Mouse (Mus musculus) limb, embryonic 10.5 days (tissue): ENCODE results near the gene Zfp597. TPM values are rescaled to one million over a fixed set of nuclear protein-coding genes. Genes with fewer than 3 reads are reported as not detected.
A peak's percentile ranks its signal among the peaks of the same experiment; 100 is the strongest.
"Not testable (repeated sequence)": the region's sequence is repeated elsewhere in the genome, so short reads cannot be mapped to it uniquely, and the experiment has no call there.

Experiments
- DNase-seq: peaks from one replicate; pipeline ENCODE4 v3.0.0-alpha.2; 2017; ENCODE audit warnings: low spot score
- H3K27ac ChIP-seq: fragments of 300-500 bp; sonication (generic); 2 replicates; pipeline ENCODE4 v1.5.1; 2016; ENCODE audit warnings: mild to moderate bottlenecking
- H3K27me3 ChIP-seq: fragments of 300-500 bp; sonication (generic); 2 replicates; pipeline ENCODE4 v1.6.1; 2016; ENCODE audit warnings: low read depth, mild to moderate bottlenecking; ENCODE audit not compliant: poor library complexity, severe bottlenecking
- H3K36me3 ChIP-seq: fragments of 300-500 bp; sonication (generic); 2 replicates; pipeline ENCODE4 v1.6.1; 2016; ENCODE audit warnings: mild to moderate bottlenecking, moderate library complexity
- H3K4me1 ChIP-seq: fragments of 300-500 bp; sonication (generic); 2 replicates; pipeline ENCODE4 v1.6.1; 2016
- H3K4me3 ChIP-seq: fragments of 300-500 bp; sonication (generic); 2 replicates; pipeline ENCODE4 v1.5.1; 2016; ENCODE audit warnings: mild to moderate bottlenecking, moderate library complexity
- H3K9me3 ChIP-seq: fragments of 300-500 bp; sonication (generic); replicated peaks from 2 replicates; pipeline ENCODE4 v1.6.1; 2016; ENCODE audit warnings: mild to moderate bottlenecking
- WGBS: fragments of 180-500 bp; shearing (Covaris S2); methylation state at CpG from one replicate; pipeline ENCODE4 v1.1.7; 2016; 5-methylcytosine and 5-hydroxymethylcytosine counted together
- polyA plus RNA-seq: library from polyadenylated mRNA; unstranded; fragments of >200 nt; fragmentation: Nextera tagmentation; extraction: Ambion mirVana; gene quantifications from 2 replicates; pipeline ENCODE4 v1.2.1, GENCODE M21; 2016

Zfp597 gene
- polyA plus RNA-seq, 1 experiment from 2014 or later, result 6.5 TPM

DNA sequence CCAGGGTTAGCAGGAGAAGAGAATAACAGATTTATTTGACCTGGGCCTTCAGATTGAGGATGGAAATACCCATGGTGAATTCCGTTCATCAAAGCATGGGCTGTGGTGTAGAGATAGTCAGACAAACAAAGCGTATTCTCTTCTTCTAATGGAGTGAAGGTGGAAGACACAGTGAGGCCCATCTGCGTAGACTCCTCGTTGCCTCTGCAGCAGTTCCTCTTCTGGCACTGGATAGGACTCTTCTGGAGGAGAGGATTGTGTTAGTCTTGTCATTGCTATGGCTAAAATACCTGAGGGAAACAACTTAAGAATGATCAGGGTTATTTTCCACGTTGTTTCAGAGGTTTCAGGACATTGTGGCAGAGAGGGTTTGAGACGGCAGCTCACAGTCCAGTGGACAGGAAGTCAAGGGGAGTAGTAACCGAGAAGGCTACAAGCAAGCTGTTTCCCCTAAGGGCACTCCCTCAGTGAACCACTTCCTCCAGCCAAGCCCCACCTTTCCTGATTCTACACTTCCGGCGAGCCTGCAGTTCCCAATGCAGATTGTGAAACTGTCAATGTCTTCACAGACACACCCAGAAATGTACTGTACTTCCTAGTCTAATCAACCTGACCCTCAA is 10.9 kb upstream of the Zfp597 start:
- no peaks in the 10 kb centered on the region for H3K9me3 ChIP-seq
- no peaks in the 10 kb centered on the region for H3K27me3 ChIP-seq
- no peak for DNase-seq
- H3K27ac ChIP-seq, result no peak overlapping the region
- peaks cover 53% of the 10 kb centered on the region for H3K36me3 ChIP-seq
- H3K4me3 ChIP-seq, result no peak overlapping the region
- H3K4me1 ChIP-seq, result no peaks in the 10 kb centered on the region
- 79% methylated on average over 9 of the region's 9 CpGs for WGBS

DNA sequence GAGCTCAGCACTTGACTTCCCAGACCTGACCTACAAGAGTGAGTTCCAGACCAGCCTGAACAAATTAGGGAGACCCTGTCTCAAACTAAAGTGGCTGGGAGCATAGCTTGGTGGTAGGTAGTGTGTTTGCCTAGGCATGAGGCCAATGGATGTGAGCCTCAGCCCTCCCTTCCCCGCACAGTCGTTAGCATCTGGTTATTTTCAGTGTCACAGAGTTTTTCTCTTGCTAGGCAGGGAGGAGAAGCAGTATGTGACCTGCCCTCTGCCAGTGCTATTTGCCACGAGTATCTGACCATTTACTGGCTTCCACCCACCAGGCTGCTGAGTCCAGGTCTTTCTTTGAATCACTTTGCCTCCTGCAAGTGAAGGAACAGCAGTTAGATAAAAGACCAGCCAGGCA is 9.4 kb upstream of the Zfp597 start:
- no peaks in the 10 kb centered on the region for H3K4me1 ChIP-seq
- no peaks in the 10 kb centered on the region for H3K27me3 ChIP-seq
- no peak overlapping the region for H3K4me3 ChIP-seq
- H3K36me3 ChIP-seq, result peaks cover 39% of the 10 kb centered on the region
- no peaks in the 10 kb centered on the region for H3K9me3 ChIP-seq
- 74% methylated on average over 3 of the region's 3 CpGs for WGBS
- H3K27ac ChIP-seq, result no peak overlapping the region
- no peak for DNase-seq

DNA sequence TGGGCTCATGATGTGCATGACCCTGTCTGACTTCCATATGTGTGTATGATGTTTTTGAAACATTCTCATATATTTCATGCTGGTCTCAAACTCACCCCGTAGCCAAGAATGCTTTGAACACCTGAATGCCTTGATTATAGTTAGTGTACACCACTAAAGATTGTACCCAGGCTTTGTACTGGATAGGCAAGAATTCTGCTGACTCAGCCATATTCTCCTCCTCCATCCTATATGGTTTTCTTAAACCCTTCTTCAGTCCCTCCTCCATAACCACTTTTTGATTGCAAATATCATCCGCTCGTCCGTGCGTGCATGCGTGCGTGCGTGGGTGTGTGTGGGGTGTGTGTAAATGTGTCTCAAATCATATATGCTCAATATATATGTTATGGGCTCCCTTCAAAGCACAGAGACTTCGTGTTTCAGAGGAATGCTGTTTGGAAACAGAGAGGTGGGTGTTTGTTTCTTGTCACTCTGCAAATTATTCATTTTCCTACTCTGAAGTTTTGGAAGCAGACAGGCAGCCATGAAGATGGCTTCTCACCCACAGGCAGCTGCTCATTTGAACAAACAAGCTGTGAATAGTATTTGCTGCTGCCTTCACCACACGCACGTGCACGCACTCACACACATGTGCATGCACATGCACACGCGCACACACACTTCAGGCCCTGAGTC is 7.4 kb upstream of the Zfp597 start:
- no peak for DNase-seq
- H3K27ac ChIP-seq, result no peak overlapping the region

DNA sequence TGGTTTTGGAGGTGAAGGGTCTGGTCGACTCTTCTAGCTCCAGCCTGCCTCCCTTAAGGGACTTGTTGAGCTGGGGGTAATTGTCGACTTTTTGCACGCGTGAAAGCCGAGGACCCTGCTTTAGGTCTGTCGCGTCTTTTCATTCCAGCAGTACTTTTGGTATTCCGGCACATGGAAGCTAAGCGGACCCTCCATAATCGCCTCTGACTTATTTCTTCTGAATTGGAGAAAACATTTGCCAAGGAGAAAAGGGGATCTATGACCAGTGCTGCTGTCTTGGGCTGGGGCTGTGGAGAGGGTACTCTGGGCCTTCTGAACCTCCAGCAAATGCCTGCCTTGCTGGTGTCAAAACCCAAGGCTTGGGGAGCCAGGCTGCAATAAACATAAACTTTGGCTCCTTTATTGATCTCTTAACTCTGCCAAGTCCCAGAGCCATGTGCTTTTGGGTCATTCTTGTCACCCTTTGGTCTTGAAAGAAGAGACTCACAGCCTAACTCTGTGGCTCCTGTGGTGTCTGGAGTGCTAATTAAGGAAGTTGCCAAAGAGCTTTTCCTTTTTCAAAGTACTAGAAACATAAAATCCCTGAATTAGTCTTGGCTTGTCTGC is 807 bp upstream of the Zfp597 start:
- Histone ChIP-seq H3K27ac (peak overlapping the region; percentile 92), H3K36me3 (peaks cover 9% of the 10 kb centered on the region)

More for the DNA sequence above, 7.4 kb upstream of the Zfp597 start:
- H3K4me3 ChIP-seq, result no peak overlapping the region
- 97% methylated on average over 14 of the region's 14 CpGs for WGBS
- H3K36me3 ChIP-seq, result peaks cover 22% of the 10 kb centered on the region
- H3K9me3 ChIP-seq, result no peaks in the 10 kb centered on the region
- H3K4me1 ChIP-seq, result no peaks in the 10 kb centered on the region
- no peaks in the 10 kb centered on the region for H3K27me3 ChIP-seq

DNA sequence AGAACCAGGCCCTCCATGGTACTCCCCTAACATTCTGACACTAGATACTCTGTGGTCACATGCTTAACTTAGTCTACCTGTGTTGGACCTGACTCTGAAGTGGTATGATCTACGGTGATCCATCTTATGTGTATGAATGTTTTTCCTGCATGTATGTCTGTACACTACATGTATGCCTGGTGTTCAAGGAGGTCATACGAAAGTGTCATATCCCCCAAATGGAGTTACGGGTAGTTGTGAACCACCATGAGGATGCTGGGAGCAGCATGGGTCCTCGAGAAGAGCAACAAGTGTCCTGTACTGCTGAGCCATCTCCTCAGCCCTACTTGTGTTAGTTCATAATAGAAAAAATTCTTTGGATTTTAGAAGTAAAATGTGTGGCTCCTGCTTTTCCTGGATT is 8.0 kb downstream of the Zfp597 start:
- no peak for DNase-seq
- H3K9me3 ChIP-seq, result no peaks in the 10 kb centered on the region
- 93% methylated on average over 4 of the region's 4 CpGs for WGBS
- H3K36me3 ChIP-seq, result peaks cover 13% of the 10 kb centered on the region
- H3K4me3 ChIP-seq, result no peak overlapping the region
- H3K27ac ChIP-seq, result no peak overlapping the region
- H3K27me3 ChIP-seq, result no peaks in the 10 kb centered on the region
- peaks cover 16% of the 10 kb centered on the region for H3K4me1 ChIP-seq

More for the DNA sequence above, 807 bp upstream of the Zfp597 start:
- no peak for DNase-seq
- WGBS, result 7% methylated on average over 10 of the region's 10 CpGs
- Histone ChIP-seq H3K9me3 (no peaks in the 10 kb centered on the region), H3K27me3 (no peaks in the 10 kb centered on the region), H3K4me3 (peak overlapping the region; percentile 96), H3K4me1 (peaks cover 11% of the 10 kb centered on the region)

DNA sequence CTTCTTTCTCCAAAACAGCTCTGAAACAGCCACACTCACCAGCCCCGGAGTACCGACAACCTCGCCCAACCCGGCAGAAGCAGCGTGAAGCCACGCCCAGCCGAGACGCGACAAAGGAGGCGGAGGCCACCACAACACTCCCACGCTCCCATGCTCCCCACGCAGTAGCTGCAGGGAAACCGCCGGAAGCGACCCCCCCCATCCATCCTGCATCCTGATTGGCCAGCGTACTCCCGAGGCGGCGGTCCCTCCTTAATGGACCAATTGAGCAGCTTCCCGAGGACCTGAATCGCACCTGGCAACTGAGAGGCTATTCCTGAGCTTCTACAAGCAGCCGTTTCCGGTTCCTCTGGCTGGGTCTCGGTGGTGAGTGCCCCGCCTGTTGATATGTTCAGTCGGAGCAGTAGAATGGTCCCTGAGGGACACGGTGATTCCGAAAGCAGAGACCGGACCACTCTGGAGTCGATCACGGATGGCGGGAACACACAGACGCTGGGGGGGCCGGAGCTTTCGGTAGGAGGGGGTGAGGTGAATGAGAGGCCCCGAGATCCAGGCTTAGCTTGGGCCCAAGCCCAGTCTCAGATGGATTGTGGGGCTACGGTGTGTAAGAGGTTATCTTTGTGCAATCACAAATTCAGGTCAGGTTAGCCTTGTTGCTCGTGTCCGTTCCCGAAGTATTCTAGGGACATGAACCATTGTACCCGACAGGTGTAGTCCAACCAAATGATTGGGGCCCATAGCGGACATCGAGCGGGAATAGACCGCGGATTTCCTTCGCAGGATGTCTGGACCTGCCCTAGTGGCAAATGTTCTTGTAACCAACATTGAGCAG is 11.9 kb downstream of the Zfp597 start, which contains the start of gene Naa60:
Naa60 (plus strand) TSS at position 160 of the 832 bp plus-strand sequence.
- Histone ChIP-seq H3K4me1 (peaks cover 18% of the 10 kb centered on the region), H3K4me3 (peak within 1 kb of the TSS; percentile 72), H3K27me3 (no peaks in the 10 kb centered on the region), H3K27ac (peak within 1 kb of the TSS; percentile 87), H3K9me3 (no peaks in the 10 kb centered on the region), H3K36me3 (peaks cover 11% of the 10 kb centered on the region)
- peak; percentile 95 for DNase-seq
- 7% methylated on average over 47 of the region's 47 CpGs for WGBS

DNA sequence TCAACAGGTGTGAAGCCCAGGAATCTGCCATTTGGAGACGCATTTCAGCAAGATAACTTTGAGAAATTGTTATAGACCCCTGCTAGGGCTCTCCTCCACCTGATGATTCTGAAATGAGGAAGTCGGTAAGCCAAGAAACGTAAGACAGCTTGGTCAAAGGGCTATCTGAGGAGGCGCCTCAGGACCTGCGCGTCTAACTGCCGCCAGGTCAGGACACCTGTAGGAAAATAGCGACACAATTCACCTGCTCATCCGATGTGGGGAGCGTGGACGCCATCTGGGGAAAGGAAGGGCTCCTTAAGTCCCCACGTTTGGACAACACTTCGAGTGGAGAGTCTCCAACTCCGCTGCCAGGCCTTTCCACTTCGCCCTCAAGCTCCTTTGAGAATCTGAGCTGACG is 12.5 kb downstream of the Zfp597 start:
- H3K36me3 ChIP-seq, result peaks cover 15% of the 10 kb centered on the region
- 1% methylated on average over 16 of the region's 16 CpGs for WGBS
- DNase-seq, result no peak
- peak overlapping the region; percentile 72 for H3K4me3 ChIP-seq
- H3K4me1 ChIP-seq, result peaks cover 18% of the 10 kb centered on the region
- peak overlapping the region; percentile 87 for H3K27ac ChIP-seq
- H3K9me3 ChIP-seq, result no peaks in the 10 kb centered on the region
- H3K27me3 ChIP-seq, result no peaks in the 10 kb centered on the region

DNA sequence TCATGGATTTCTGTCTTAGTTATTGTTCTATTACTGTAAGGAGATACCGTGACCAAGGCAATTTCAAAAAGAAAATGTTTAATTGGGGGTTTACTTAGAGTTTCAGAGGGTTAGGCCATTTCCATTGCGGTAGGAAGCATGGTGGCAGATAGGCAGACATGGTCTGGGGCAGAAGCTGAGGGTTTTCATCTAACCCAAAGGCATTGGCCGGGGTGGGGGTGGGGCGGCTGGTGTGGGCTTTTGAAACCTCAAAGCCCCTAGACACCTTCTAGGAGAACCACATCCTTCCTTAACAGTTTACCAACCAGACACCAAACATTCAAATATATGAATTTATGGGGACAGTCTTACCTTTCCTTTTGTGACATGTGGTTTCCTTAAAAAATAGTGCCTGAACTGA is 25.1 kb downstream of the Zfp597 start:
- DNase-seq, result no peak
- H3K9me3 ChIP-seq, result no peaks in the 10 kb centered on the region
- peaks cover 26% of the 10 kb centered on the region for H3K36me3 ChIP-seq
- H3K4me3 ChIP-seq, result no peak overlapping the region
- 93% methylated on average over 4 of the region's 4 CpGs for WGBS
- no peaks in the 10 kb centered on the region for H3K27me3 ChIP-seq
- H3K27ac ChIP-seq, result no peak overlapping the region
- H3K4me1 ChIP-seq, result no peaks in the 10 kb centered on the region

DNA sequence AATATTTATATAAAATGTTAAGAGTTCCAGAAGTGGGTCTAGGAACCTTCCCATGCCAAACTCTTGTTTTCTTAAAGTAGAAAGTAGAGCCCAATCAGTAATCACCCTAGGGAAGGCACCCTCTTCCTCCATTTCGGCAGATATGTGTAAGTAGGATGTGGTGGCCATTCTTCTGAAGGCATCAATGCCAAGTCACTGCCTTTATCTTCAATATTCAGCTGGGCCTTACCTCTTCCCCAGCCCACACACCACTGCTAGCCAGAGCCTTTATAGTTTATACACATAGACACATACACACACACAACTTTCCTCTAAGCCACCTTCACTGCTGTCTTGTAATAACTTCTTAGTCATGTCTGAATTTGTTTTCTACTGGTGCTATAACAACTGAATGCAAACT is 28.6 kb downstream of the Zfp597 start:
- H3K36me3 ChIP-seq, result peaks cover 4% of the 10 kb centered on the region
- no peaks in the 10 kb centered on the region for H3K27me3 ChIP-seq
- peaks cover 6% of the 10 kb centered on the region; the same call in 1 of the 2 replicates for H3K4me1 ChIP-seq
- WGBS, result 83% methylated on average over 1 of the region's 1 CpGs
- H3K27ac ChIP-seq, result no peak overlapping the region
- no peak overlapping the region for H3K4me3 ChIP-seq
- no peak for DNase-seq
- no peaks in the 10 kb centered on the region for H3K9me3 ChIP-seq

DNA sequence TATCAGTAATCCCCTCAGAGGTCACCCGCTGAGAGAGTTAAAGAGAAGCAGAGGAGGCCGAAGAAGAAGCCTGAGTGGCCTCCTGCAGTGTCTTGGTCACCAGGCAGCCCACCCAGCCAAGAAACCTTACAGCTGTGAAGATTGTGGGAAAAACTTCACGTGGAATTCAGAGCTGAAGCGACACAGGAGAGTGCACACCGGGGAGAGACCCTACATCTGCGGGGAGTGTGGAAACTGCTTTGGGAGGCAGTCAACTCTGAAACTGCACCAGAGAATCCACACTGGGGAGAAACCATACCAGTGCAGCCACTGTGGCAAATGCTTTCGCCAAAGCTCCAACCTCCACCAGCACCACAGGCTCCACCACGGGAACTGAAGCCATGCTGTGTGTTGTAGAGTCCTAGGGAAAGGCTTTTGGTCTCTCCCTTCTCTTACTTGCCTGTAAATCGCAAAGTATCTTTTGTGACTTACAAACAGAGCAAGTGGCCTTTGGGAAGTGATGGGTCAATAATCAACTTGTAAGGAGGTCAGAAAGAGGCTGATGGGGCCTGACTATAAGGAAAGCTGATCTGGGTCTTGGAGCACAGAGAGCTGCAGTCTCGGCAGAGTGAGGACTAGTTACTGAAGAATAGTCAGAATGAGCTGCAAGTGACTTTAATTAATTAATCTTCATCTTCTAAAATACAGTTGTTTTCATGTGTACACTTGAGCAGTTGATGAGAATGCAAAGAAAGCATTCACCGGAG is 29.8 kb downstream of the Zfp597 start:
- no peak overlapping the region for H3K27ac ChIP-seq
- WGBS, result 71% methylated on average over 11 of the region's 11 CpGs
- no peak for DNase-seq
- peaks cover 6% of the 10 kb centered on the region; the same call in 1 of the 2 replicates for H3K4me1 ChIP-seq
- no peaks in the 10 kb centered on the region for H3K9me3 ChIP-seq
- H3K27me3 ChIP-seq, result no peaks in the 10 kb centered on the region
- H3K36me3 ChIP-seq, result no peaks in the 10 kb centered on the region
- H3K4me3 ChIP-seq, result no peak overlapping the region

DNA sequence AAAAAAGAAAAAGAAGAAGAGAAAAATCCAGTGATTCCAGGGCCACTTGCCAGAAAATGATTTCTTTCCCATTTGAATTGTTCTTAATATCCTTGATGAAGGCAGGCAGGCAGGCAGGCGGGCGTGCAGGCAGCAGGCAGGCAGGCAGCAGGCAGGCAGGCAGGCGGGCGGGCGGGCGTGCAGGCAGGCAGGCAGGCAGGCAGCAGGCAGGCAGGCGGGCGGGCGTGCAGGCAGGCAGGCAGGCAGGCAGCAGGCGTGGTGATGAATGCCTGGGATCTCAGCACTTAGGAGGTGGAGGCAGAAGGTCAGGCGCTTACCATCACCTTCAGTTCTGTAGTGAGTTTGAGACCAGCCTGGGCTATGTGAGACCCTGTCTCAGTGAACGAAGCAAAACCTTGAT is 31.8 kb downstream of the Zfp597 start:
- Histone ChIP-seq H3K9me3 (no peaks in the 10 kb centered on the region), H3K4me1 (peaks cover 10% of the 10 kb centered on the region), H3K27me3 (no peaks in the 10 kb centered on the region), H3K4me3 (no peak overlapping the region), H3K36me3 (no peaks in the 10 kb centered on the region), H3K27ac (no peak overlapping the region)
- 19% methylated on average over 12 of the region's 12 CpGs for WGBS
- peak; percentile 65 for DNase-seq

DNA sequence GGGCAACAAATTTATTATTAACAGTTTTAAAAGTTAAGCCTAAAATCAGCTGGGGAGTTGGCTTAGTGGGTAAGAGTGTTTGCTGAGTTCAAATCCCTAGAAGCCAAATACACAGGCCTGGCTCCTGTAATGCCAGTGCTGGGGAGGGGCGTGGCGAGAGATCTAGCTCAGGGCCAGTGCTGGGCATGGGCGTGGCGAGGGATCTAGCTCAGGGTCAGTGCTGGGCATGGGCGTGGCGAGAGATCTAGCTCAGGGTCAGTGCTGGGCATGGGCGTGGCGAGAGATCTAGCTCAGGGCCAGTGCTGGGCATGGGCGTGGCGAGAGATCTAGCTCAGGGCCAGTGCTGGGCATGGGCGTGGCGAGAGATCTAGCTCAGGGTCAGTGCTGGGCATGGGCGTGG is 33.1 kb downstream of the Zfp597 start:
- not testable (repeated sequence) for H3K27ac ChIP-seq, H3K27me3 ChIP-seq, H3K4me3 ChIP-seq, DNase-seq, H3K36me3 ChIP-seq, H3K9me3 ChIP-seq
- H3K4me1 ChIP-seq, result peaks cover 13% of the 10 kb centered on the region
- WGBS, result 86% methylated on average over 13 of the region's 13 CpGs
